Mouse (Mus musculus) regulatory T cell (primary cell): Measurements from ENCODE around the gene Foxp1.

Experiments
- in situ Hi-C: fragments of 300-600 bp; cut with MboI, MseI; formaldehyde crosslinking; loops from one replicate; pipeline ENCODE4 v1.15.1; 2025; ENCODE audit warnings: high pct_unique_total_duplicates

Foxp1 gene

DNA sequence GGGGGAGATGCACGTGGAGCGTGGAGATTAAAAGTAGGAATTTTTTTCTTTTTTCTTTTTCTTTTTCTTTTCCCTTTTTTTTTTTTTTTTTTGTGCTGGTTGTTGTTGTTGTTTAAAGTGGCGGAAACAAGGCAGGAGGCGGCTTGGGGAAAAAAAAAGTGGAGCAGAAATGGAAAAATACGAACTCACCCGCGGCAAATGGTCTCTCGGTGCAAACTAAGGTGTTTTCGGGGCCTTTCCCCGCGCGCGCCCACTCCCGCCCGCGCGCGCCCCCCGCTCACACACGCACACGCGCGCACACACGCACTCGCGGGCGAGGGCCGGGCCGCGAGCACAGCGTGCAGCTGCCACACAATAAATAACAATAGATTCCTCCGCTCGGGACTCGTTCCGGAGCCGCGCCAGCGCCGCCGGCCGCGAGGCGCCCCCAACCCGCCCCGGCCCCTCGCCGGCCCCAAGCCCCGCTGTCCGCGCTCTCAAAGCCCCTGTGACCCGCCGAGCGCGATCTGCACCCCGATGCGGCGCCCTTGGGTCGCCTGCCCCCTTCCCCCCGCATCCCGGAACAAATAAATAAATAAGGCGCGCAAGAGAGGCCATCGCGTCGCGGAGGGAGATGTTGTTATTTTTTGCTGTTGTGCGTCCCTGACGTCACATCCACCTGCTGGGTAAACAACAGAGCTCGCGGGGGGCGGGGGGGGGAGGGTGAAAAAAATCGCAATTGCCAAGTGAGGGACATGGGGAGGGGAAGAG, at the start of gene Foxp1:
Gene Foxp1, minus strand, starts transcription at position 363 of the 750 bp plus-strand sequence.
- in situ Hi-C loops = loop anchor here (5.0 kb wide), 1 partner anchor 80 kb away; no protein-coding TSS in a partner anchor

DNA sequence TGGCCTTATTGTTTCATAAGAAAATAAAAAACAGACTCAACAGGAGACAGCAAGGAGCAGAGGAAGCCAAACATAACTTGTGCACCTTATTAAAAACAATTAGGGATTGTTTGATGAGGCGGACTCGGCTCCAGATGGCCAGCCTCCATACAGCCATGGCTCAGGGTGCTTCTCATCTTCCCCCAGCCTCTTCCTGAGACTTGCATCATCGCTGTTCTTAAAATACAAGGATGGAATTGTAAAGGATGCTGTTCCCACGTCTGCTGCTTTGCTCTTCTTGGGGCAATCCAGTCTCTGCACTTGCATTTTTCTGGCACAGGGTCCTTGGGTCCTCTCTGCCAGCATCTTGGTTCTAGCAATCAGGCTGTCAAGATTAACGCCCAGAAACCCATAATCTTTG, 49.5 kb upstream of the Foxp1 start:
- in situ Hi-C loops = no loop called here

DNA sequence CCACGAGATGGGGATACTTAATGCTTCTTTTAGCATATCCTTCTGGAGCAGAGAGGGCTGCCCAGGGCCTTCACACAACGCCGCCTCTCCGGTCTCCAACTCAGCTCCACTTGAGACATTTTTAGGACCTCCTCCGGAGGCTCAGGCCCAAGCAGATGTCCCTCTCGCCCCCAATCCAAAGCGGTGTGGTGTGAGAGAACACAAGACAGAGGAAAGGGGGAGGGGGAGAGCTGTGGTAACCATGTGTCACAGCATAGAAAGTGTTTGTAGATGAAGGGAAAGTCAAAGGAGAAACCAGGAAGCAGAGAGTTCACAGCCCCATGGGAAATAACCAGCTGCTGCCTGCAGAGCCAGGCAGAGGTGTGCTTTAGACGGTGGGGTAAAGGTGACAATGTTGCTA, 44.4 kb upstream of the Foxp1 start:
- in situ Hi-C loops = no loop called here

DNA sequence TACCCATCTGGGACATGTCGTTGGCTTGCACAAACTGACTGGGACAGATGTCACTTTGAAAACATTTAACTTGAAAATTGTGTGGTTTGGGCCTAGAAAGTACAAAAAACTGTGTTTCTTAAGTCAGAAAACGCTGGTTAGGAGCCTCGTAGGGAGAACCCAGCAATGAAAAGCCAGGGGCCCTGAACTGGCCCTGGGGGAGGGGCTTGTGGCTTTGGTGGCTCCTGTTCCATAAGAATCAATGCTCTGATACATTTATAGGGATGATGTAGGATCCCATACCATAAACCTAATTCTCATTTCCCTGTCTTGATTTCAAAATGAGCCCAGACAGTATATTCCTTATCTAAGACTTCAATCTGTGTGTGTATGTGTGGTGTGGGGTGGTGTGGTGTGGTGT, 42.2 kb upstream of the Foxp1 start:
- in situ Hi-C loops = no loop called here

DNA sequence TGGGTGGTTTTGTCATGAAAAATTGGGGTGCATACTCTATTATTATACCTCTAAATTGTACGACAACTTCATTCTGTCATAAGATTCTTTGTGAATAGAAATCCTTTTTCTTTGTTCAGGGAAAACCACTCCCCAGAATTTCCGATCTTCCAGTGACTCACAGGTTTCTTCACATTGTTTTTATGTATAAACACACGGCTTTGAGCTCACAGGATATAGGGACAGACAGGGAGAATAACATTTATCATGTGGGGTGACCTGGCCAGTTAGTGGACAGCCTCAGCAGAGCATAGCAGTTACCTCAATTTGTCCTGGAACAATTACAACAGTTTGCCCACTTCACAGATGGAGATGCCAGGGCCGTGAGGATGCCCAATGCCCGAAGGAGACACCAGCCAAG, 34.4 kb upstream of the Foxp1 start:
- in situ Hi-C loops = no loop called here

DNA sequence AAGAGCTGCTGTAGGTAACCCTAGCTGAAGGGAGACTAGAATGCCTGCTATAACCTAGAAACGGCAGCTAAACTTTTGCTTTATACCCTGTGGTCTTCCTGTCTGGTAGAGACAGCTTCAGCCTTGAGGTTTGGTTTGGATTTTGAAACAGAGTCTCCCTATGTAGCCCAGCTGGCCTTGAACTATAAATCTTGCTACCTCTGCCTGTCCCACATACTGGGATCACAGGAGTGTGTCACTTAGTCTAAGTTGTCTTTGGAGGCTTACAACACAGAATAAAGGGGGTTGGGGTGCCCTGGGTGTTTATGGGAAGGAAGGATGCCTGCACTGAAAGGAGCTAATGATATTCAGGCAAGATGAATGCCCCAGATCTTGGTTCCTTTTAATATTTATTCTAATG, 30.3 kb upstream of the Foxp1 start:
- in situ Hi-C loops = no loop called here

DNA sequence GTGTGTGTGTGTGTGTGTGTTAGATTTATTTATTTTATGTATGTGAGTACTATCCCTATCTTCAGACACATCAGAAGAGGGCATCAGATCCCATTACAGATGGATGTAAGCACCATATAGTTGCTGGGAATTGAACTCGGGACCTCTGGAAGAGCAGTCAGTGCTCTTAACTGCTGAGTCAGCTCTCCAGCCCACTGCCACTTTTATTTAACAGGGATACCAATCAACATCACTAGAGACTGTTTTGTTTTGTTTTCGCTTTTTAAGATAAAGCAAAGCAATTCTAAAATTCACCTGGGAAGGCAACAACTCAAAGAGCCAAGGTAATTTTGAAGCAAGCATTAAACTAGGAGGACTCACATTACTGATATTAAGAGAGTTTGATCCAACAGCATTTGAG, 23.9 kb upstream of the Foxp1 start:
- in situ Hi-C loops = loop anchor here (5.0 kb wide), 1 partner anchor 51 kb away; no protein-coding TSS in a partner anchor

DNA sequence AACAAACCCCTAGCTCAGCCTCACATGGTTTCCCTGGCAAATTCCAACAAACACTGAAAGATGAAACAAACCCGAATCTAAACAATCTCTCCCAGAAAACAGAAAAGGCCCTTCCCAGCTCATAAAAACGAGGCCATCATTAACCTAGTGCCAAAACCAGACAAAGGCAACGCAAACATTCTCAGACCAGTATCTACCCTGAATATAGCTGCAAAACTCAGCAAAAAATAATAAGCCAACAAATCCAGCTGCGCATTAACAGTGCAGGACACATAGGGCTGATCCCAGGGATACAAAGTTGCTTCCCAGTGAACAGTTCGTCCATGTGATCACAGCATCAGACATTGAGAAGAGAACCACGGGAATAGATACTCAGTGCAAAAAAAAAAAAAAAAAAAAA, 22.9 kb upstream of the Foxp1 start:
- in situ Hi-C loops = loop anchor here (5.0 kb wide), 1 partner anchor 52 kb away; no protein-coding TSS in a partner anchor

DNA sequence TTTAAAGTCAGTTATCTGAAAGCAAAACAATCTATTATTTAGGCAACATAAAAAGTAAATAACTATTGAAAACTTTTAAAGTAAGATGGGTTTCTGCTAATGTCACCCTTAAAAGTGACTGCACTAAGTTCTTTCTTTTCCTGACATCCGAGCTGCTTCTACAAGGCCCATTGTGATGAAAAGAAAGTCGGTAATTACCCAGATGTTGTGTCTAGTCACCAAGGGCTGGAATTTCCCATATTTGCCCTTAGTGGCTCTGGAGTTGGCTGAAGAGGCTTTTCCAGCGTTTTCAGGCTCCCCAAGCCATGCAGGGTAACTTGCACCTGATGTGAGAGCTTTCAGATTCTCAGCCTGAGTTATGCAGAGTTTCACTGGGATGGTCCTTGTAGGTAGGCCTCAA, 18.6 kb upstream of the Foxp1 start:
- in situ Hi-C loops = no loop called here

DNA sequence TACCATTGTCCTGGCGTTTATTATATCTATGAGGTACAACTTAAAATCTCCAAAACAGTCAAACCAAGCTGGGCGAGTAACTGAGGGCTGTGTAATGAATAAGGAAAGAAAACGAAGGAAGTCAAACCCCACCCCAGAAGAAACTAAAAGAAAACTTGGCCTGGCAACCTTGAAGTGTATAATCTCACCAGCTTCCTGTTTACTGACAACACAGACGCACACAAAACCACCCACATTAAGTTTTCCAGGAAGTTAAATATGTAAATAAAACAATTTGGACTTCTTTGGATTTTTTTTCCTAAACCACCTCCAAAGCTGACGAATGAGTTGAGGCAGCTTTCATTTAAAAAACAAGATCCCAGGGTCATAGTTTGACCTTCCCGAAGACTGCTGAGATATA, 18.1 kb upstream of the Foxp1 start:
- in situ Hi-C loops = no loop called here

DNA sequence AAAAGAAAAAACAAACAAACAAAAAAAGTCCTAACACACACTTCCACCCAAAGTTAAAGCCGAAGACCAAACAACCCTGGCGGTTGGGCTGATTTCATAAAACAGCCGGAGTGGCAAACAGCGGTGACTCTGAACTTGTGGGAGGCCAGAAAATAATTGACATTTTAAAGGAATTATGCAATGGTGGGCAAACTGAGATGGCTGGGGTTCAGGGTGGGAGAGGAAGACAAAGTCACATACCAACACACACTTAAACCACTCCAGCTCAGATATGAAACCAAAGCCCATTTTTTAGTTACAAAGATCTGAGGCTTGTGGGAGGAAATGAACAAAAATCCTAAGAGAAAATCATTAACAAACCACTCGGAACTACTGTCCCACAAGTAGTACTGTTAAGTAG, 17.6 kb upstream of the Foxp1 start:
- in situ Hi-C loops = no loop called here

DNA sequence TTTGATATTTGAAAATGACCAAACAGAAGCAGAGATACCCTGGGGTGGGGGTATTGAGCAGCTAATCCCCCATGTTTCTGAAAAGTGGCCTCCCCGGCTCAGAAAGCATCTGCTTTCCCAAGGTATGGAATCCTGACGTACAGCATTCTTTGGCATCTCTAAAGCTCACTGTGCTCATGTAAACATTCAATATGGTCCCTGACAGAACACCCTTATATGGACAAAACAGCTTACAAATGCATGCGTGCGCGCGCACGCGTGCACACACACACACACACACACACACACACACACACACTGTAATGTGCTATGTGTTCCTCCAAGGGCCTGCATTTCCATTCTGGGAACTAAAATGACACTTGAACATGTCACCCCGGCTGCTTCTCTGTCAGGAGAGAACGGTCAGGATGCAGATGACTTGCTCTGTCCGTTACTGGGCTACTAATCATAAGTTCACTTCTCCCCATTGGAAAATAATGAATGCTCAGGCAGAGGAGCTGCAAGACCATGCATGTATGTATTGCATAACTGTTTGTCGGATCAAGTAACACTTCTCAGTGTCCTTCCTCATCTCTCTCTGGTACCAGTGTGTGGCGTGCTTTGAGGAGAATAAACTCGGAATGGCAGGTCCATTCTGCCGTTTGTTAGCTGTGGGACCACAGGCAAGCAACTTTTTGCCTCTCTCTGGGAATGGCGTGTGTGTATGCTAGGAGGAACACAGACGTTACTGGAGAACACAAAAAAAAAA, 15.8 kb upstream of the Foxp1 start:
- in situ Hi-C loops = loop anchor here (10.0 kb wide), 1 partner anchor 1744 kb away; no protein-coding TSS in a partner anchor

DNA sequence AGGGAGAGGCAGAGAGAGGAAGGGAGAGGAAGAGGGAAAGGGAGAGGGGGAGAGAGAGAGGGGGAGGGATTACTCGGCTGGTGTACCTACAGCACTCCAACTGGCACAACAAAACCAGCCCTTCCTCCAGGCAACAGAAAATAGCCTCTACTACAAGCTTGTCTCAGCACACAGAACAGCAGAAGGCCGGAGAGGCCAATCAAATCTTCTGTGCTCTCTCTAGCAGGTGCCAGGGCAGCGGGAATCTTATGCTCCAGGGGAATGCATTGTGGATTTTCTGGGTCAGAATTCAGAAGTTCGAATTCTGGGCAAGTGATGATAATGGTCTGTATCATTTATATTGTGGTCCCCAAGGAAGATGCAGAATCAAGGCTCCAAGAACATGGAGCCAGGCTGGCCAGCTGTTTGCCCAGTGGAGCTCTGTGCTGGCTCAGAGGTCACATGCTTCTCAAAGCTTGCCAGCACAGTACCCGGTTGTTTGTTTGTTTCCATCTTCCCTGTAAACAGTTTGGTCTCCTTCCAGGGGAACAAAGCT, 11.8 kb upstream of the Foxp1 start:
- in situ Hi-C loops = loop anchor here (10.0 kb wide), 1 partner anchor 1739 kb away; no protein-coding TSS in a partner anchor

DNA sequence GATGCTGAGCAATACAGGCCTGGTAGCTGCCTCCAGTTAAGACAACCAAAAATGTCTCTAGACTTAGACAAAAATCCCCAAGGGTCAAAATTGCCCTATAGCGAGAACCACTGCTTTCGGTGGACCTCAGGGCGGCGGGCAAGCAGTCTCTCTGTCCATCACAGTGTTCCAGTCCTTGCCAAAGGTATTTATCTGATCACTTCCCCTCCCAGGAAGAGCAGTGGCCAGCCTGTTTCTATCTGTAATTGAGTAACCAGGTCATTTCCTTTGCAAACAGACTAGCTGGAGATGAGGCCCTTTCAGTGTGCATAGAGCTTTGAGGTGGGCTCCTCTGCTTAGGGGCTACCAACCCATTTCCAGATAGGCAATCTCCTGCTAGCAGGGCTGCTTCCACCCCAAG, 9.9 kb upstream of the Foxp1 start:
- in situ Hi-C loops = loop anchor here (10.0 kb wide), 1 partner anchor 1738 kb away; no protein-coding TSS in a partner anchor

DNA sequence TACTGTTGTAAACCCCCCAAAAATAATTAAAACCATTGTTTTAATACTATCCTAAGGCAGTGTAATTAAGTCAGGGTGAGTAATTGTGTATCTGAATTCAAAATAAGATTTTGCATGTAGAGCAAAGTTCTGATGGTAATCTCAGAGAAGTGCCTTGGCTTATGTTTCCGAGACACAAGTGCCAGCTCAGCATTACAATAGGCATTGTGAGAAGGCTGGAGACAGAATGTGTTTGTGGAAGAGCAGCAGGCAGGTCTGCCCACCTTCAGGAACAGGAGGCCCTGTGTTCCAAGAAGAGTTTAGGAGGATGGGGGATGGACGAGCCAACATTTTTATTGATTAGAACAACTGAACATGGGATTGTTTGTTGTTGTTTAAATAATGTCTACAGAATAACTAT, 6.5 kb upstream of the Foxp1 start:
- in situ Hi-C loops = no loop called here

DNA sequence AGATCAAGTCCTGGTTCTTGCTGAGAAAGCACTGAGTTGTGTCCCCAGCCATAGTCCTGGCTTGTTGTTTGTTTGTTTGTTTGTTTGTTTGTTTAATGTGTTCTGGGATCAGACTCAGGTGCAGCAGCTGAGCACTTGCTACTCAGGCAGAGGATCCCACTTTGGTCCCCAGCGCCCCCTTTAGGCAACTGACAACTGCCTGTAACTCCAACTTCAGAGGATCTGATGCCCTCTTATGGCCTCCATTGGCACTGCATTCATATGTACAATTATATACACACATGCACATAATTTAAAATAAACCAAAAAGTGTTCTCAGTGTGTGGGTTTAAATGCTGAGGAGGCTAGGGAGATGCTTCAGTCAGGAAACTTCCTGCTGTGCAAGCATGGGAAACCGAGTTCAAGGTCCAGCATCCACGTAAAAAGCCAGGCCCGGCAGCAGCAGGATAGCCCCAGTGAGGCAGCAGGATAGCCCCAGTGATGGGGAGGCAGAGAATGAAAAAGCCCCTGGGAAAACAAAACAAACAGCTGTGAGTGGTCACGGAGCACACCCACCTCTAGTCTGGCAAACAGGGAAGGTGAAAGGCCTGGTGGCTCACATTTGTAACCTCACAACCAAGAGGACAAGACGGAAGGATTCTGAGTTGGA, 5.1 kb upstream of the Foxp1 start:
- in situ Hi-C loops = no loop called here

DNA sequence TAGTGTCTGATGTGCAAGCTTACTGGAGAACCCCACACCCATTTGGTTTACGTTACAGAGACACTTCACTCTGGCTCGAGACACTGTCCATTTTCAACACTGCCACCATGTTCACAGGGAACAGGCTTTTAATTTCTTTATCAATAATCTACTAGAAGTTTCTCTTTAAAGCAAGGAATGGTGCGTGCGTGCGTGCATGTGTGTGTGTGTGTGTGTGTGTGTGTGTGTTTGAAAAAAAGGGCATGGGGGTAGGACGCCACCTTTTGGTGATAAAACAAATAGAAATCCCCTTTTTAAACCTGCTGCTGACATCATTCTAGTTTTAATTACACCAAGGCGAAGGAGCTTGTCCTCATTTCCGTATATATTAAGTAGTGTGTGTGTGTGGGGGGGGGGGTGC, 2.8 kb upstream of the Foxp1 start:
- in situ Hi-C loops = no loop called here

DNA sequence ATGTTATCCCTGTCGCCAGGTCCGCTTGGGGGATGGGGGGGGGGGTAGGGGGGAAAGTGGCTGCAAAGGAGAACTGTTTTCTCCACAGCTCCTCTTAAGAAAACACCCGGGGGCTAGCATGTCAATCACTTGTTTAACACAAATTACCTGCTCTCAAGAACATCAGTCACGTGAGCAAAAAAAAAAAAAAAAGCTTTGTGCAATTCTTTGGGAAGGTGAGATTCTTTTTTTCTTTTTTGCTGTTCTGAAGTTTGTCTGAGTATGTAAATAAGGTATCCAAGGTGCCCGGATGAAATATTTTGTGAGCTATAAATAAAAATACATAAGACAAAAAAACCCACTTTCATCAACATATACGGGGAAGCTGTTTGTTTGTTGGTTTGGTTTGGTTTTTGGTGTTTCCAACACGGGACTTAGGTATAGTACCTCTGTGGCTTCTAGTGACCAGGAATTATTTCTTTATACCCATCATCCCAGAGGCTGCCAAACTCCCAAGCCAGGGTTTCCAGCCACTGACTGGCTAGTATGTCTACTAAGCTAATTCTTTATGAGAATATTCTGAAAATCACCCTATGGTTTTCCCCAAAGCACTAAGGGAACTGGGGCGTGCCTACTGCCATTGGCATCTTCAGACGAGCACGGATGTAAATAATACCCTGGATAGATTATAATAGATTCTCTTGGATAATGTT, 1.3 kb upstream of the Foxp1 start:
- in situ Hi-C loops = loop anchor here (5.0 kb wide), 1 partner anchor 82 kb away; no protein-coding TSS in a partner anchor

DNA sequence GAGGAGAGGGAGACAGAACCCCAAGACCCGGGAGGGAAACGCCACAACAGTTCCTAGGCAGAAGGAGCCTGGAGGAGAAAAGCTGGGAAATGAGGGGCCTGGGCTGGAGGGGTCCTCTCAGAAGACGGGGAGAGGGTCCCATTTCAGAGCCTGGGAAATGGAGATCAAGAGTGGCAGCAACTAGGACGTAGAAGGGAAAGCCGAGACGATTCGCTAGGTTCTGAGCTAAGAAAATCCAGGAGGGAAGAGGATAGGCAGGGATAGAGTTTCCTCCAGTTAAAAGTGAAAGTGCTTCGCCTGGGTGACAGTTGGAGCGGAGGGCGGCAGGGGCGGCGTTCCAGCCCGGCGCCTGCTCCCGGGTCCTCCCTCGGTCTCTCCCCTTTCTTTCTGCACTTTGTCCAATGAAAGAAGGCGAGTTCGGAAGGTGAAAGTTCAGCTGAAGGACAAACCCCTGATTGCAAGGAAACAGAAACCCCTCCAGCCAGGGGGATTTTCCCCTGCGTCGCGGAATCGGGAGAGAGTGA, 650 bp upstream of the Foxp1 start:
- in situ Hi-C loops = loop anchor here (5.0 kb wide), 1 partner anchor 81 kb away; no protein-coding TSS in a partner anchor

DNA sequence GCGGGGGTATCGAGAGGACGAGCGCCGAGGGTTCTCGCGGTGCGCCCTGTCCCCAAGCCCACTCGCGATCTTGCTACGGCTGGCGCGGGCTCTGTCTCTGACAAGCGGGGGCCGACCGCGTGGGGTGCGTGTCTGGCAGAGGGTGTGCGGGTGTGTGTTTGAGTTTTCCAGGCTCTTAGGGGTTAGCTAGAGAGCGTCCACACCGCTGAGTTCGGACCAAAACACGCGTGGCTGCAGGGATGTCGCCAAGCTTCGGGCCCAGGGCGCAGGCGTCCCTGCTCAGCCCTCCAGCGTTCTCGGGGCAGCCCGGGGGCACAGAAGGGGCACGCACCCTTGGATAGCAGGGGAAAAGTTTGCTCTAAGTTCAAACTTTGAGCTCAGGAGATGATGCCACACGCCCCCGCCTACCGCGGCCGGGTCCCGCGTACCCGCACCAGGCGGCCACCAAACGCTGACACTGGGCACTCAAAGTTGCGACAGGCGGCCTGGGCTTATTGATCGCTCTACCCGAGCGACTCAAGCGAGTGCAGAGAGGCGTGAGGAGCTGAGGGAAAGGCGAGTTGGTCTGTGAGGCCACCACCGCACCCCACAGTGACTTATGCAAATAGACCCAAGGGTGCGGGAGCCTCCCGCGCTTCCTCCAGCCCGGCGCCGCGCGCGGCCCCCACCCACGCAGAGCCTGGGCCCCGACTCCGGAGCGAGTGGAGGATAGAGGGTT, 721 bp downstream of the Foxp1 start:
- in situ Hi-C loops = loop anchor here (5.0 kb wide), 1 partner anchor 79 kb away; no protein-coding TSS in a partner anchor
